Mouse (Mus musculus): ENCODE measurements at regions not wholly inside any gene's neighbourhood (a gene's known extent, or its start where the extent isn't known, plus 50 kb on each side); places are given as distances from the start of the nearest gene placed in this dataset.

DNA sequence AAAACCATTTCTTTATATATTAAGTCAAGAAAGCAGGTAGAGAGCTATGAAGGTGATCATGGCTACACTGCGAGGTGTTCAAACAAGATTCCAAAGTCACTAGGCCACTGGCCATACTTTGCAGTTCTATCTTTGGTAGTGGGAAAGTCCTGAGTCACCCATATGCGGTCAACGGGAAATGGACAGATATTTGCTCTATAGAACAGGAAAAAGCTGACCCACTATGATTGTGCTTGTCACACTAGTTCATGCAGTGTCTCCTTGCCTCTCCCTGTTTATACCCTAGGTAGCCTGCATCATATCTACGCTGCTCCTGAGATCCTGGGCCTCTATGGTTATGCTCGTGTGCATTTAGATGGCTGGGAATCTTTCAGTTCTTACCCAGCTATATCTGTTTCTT, 188.9 kb upstream of the Pfkp start:
- no peak overlapping the region for H3K9ac ChIP-seq (ENCODE audit: control insufficient read depth, low read depth, low read length, poor library complexity, severe bottlenecking)
- TF ChIP-seq RCOR1 (IDR thresholded peaks at IDR 0.05; ENCODE audit: low read depth, low read length): no peak
- no peak for TF ChIP-seq TCF12 (IDR thresholded peaks at IDR 0.05; ENCODE audit: low read depth, low read length)
- TF ChIP-seq CHD2 (IDR thresholded peaks at IDR 0.05; ENCODE audit: low read length): no peak
- TF ChIP-seq MYB (IDR thresholded peaks at IDR 0.05; ENCODE audit: low read depth, low read length): no peak
- TF ChIP-seq JUND (IDR thresholded peaks at IDR 0.05; ENCODE audit: low read depth, low read length): no peak
- no peak for TF ChIP-seq TAL1 (IDR thresholded peaks at IDR 0.05; ENCODE audit: low read length)
- DNase-seq (ENCODE audit: low read depth, low spot score): no peak
- no peaks in the 10 kb centered on the region for H3K27me3 ChIP-seq (ENCODE audit: control insufficient read depth in 1 of 2, insufficient read depth in 2 of 2, low read length in 2 of 2)
- H3K4me3 ChIP-seq (ENCODE audit: control insufficient read depth in 1 of 2, insufficient read depth in 1 of 2, low read depth in 2 of 2, low read length in 2 of 2): no peak overlapping the region
- H3K79me2 ChIP-seq (ENCODE audit: control insufficient read depth, insufficient read depth, low read length, poor library complexity): no peaks in the 10 kb centered on the region
- no peaks in the 10 kb centered on the region for H3K9me3 ChIP-seq (replicated peaks; ENCODE audit: insufficient read depth, low read length)
- H3K4me1 ChIP-seq (ENCODE audit: control insufficient read depth in 1 of 2, insufficient read depth in 2 of 2, low read length in 2 of 2): no peaks in the 10 kb centered on the region
- no peaks in the 10 kb centered on the region for H3K36me3 ChIP-seq (ENCODE audit: control insufficient read depth in 1 of 2, insufficient read depth in 2 of 2, low read length in 2 of 2)
- H3K27ac ChIP-seq (ENCODE audit: control insufficient read depth, low read depth, low read length): no peak overlapping the region

DNA sequence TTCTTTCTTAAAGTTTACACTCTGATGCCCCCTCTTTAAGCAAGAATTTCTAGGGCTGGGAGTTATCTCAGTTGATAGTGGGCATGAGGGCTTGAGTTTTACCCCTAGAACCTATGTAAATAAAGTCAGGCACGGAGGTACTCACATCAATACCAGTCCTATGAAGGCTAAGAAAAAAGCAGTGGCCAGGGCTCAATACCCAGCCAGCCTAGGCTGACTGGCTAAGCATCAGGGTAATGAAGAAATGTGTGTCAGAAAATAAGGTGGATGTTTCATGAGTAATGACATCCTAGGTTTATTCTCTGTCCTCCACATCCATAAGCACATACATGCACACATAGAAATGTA, 188.5 kb upstream of the Pfkp start:
- TF ChIP-seq MAZ (IDR thresholded peaks at IDR 0.05; ENCODE audit: low read depth, low read length): no peak
- TF ChIP-seq SIN3A (IDR thresholded peaks at IDR 0.05; ENCODE audit: low read length): no peak
- no peak for TF ChIP-seq TCF12 (IDR thresholded peaks at IDR 0.05; ENCODE audit: low read depth, low read length)
- no peak for TF ChIP-seq ZC3H11A (IDR thresholded peaks at IDR 0.05; ENCODE audit: low read depth, low read length)
- no peak for TF ChIP-seq HCFC1 (IDR thresholded peaks at IDR 0.05; ENCODE audit: low read depth, low read length)
- no peak for TF ChIP-seq E2F4 (IDR thresholded peaks at IDR 0.05; ENCODE audit: borderline replicate concordance, low read depth, low read length)
- no peak for TF ChIP-seq NRF1 (IDR thresholded peaks at IDR 0.05; ENCODE audit: insufficient read depth, low read depth, low read length, poor library complexity, severe bottlenecking)
- no peak for TF ChIP-seq UBTF (IDR thresholded peaks at IDR 0.05; ENCODE audit: borderline replicate concordance, insufficient read depth, low read depth, low read length)
- no peak for TF ChIP-seq MYB (IDR thresholded peaks at IDR 0.05; ENCODE audit: low read depth, low read length)
- no peak for TF ChIP-seq ELF1 (IDR thresholded peaks at IDR 0.05; ENCODE audit: low read depth, low read length)
- TF ChIP-seq TBP (IDR thresholded peaks at IDR 0.05; ENCODE audit: low read depth, low read length): no peak
- TF ChIP-seq POLR2AphosphoS5 (IDR thresholded peaks at IDR 0.05; ENCODE audit: borderline replicate concordance, low read depth, low read length): no peak
- TF ChIP-seq MAX (IDR thresholded peaks at IDR 0.05; ENCODE audit: low read length): no peak
- no peak for TF ChIP-seq BHLHE40 (IDR thresholded peaks at IDR 0.05; ENCODE audit: borderline replicate concordance, low read depth, low read length)
- TF ChIP-seq CTCF (IDR thresholded peaks at IDR 0.05 in 2 of 3, conservative IDR thresholded peaks at IDR 0.05 in 1 of 3; ENCODE audit: control insufficient read depth in 1 of 3, insufficient read depth in 1 of 3, low read depth in 2 of 3, low read length in 3 of 3, poor library complexity in 1 of 3, severe bottlenecking in 1 of 3): no peak
- TF ChIP-seq GABPA (IDR thresholded peaks at IDR 0.05; ENCODE audit: low read depth, low read length): no peak
- Histone ChIP-seq H3K27ac (ENCODE audit: control insufficient read depth, low read depth, low read length) (no peak overlapping the region), H3K9ac (ENCODE audit: control insufficient read depth, low read depth, low read length, poor library complexity, severe bottlenecking) (no peak overlapping the region), H3K9me3 (replicated peaks; ENCODE audit: insufficient read depth, low read length) (no peaks in the 10 kb centered on the region), H3K4me3 (ENCODE audit: control insufficient read depth in 1 of 2, insufficient read depth in 1 of 2, low read depth in 2 of 2, low read length in 2 of 2) (no peak overlapping the region), H3K27me3 (ENCODE audit: control insufficient read depth in 1 of 2, insufficient read depth in 2 of 2, low read length in 2 of 2) (no peaks in the 10 kb centered on the region), H3K36me3 (ENCODE audit: control insufficient read depth in 1 of 2, insufficient read depth in 2 of 2, low read length in 2 of 2) (no peaks in the 10 kb centered on the region), H3K4me1 (ENCODE audit: control insufficient read depth in 1 of 2, insufficient read depth in 2 of 2, low read length in 2 of 2) (no peaks in the 10 kb centered on the region), H3K79me2 (ENCODE audit: control insufficient read depth, insufficient read depth, low read length, poor library complexity) (no peaks in the 10 kb centered on the region)
- no peak for DNase-seq (ENCODE audit: low read depth, low spot score)
